Mouse (Mus musculus): Measurements from ENCODE around the gene Poc1b.
A peak's percentile ranks its signal among the peaks of the same experiment; 100 is the strongest.

GRCm38 (mm10) chr10:99168840-99169764 lies 62.3 kb downstream of the Poc1b start:
- peak; percentile 19; the same call in 1 of the 2 replicates for TF ChIP-seq CTCF (IDR thresholded peaks at IDR 0.05; ENCODE audit: control insufficient read depth, insufficient read depth, low read length)
- TF ChIP-seq POLR2A (IDR thresholded peaks at IDR 0.05; ENCODE audit: borderline replicate concordance, control insufficient read depth, low read depth, low read length), result no peak

All from bone marrow, adult 2 months (tissue).